Mouse (Mus musculus) spleen, postnatal 14 days (tissue): ENCODE results near the gene Pdpk1.
"Not testable (repeated sequence)": the region's sequence is repeated elsewhere in the genome, so short reads cannot be mapped to it uniquely, and the experiment has no call there.

Experiments
- DNase-seq, 2 experiments: peaks; one replicate each; pipeline ENCODE4 v3.0.0; 2021 to 2022; ENCODE audit warnings: low spot score in 2 of 2

Gene Pdpk1

GRCm38 (mm10) chr17:24163176-24163962, 12.6 kb upstream of the Pdpk1 start, which contains the start of gene Amdhd2:
Amdhd2 (minus strand) TSS chr17:24163766.
- DNase-seq, result peak; percentile 84 to 93

GRCm38 (mm10) chr17:24162584-24163175, 12.0 kb upstream of the Pdpk1 start:
- no peak for DNase-seq

GRCm38 (mm10) chr17:24161466-24161865, 10.7 kb upstream of the Pdpk1 start:
- DNase-seq, result no peak

- no peak for DNase-seq
These were observed 6.8 kb upstream of the Pdpk1 start for GRCm38 (mm10) chr17:24157526-24157925.

GRCm38 (mm10) chr17:24157121-24157520, 6.4 kb upstream of the Pdpk1 start:
- no peak for DNase-seq

- DNase-seq, result no peak
These were observed 5.7 kb upstream of the Pdpk1 start for GRCm38 (mm10) chr17:24156394-24156793.

- no peak for DNase-seq
These were observed 5.0 kb upstream of the Pdpk1 start for GRCm38 (mm10) chr17:24155742-24156141.

GRCm38 (mm10) chr17:24154463-24154862, 3.7 kb upstream of the Pdpk1 start:
- no peak for DNase-seq

- DNase-seq, result peak; percentile 74 to 82
These were observed 1.3 kb upstream of the Pdpk1 start for GRCm38 (mm10) chr17:24151890-24152563.

GRCm38 (mm10) chr17:24151382-24151781, 658 bp upstream of the Pdpk1 start:
- DNase-seq, result no peak

- DNase-seq, result no peak
These were observed 1.3 kb downstream of the Pdpk1 start for GRCm38 (mm10) chr17:24149421-24149820.

- DNase-seq, result no peak
These were observed 7.8 kb downstream of the Pdpk1 start for GRCm38 (mm10) chr17:24142897-24143296.

GRCm38 (mm10) chr17:24141425-24141920, 9.3 kb downstream of the Pdpk1 start:
- DNase-seq, result peak; percentile 93 to 95

- DNase-seq, result peak in 1 of 2 experiments; percentile 30
These were observed 9.8 kb downstream of the Pdpk1 start for GRCm38 (mm10) chr17:24140845-24141424.

GRCm38 (mm10) chr17:24139968-24140367, 10.8 kb downstream of the Pdpk1 start:
- DNase-seq, result no peak

- no peak for DNase-seq
These were observed 11.5 kb downstream of the Pdpk1 start for GRCm38 (mm10) chr17:24139256-24139655.

GRCm38 (mm10) chr17:24137226-24137880, 13.4 kb downstream of the Pdpk1 start:
- DNase-seq, result no peak

- DNase-seq, result no peak
These were observed 16.7 kb downstream of the Pdpk1 start for GRCm38 (mm10) chr17:24134062-24134461.

GRCm38 (mm10) chr17:24132919-24133318, 17.8 kb downstream of the Pdpk1 start:
- not testable (repeated sequence) for DNase-seq

GRCm38 (mm10) chr17:24131570-24131969, 19.2 kb downstream of the Pdpk1 start:
- no peak for DNase-seq

GRCm38 (mm10) chr17:24129246-24129645, 21.5 kb downstream of the Pdpk1 start:
- DNase-seq, result not testable (repeated sequence)
